Mouse (Mus musculus) forebrain, embryonic 15.5 days (tissue): ENCODE measurements around the gene Cables2. TPM values are rescaled to one million over a fixed set of nuclear protein-coding genes. Genes with fewer than 3 reads are reported as not detected.
A peak's percentile ranks its signal among the peaks of the same experiment; 100 is the strongest.

Source experiments
- ATAC-seq: fragments of 200-750 bp; cut with Nextera tagmentation; replicated peaks from 2 replicates; pipeline ENCODE4 v1.8.0; 2017; ENCODE audit warnings: mild to moderate bottlenecking, moderate TSS enrichment, moderate library complexity
- H3K27ac ChIP-seq: fragments of 300-500 bp; sonication (generic); replicated peaks from 2 replicates; pipeline ENCODE4 v1.5.1; 2015; ENCODE audit warnings: mild to moderate bottlenecking, inconsistent platforms
- H3K27me3 ChIP-seq: fragments of 300-500 bp; sonication (generic); 2 replicates; pipeline ENCODE4 v1.6.1; 2015; ENCODE audit warnings: inconsistent platforms
- H3K36me3 ChIP-seq: fragments of 300-500 bp; sonication (generic); 2 replicates; pipeline ENCODE4 v1.6.1; 2015; ENCODE audit warnings: mild to moderate bottlenecking, inconsistent platforms
- H3K4me1 ChIP-seq: fragments of 300-500 bp; sonication (generic); 2 replicates; pipeline ENCODE4 v1.6.1; 2015; ENCODE audit warnings: inconsistent platforms
- H3K4me2 ChIP-seq: fragments of 300-500 bp; sonication (generic); replicated peaks from 2 replicates; pipeline ENCODE4 v1.6.1; 2015; ENCODE audit warnings: mild to moderate bottlenecking, inconsistent platforms
- H3K4me3 ChIP-seq: fragments of 300-500 bp; sonication (generic); 2 replicates; pipeline ENCODE4 v1.5.1; 2015; ENCODE audit warnings: mild to moderate bottlenecking, inconsistent platforms
- H3K9ac ChIP-seq: fragments of 300-500 bp; sonication (generic); replicated peaks from 2 replicates; pipeline ENCODE4 v1.6.1; 2015; ENCODE audit warnings: mild to moderate bottlenecking, inconsistent platforms
- H3K9me3 ChIP-seq: fragments of 300-500 bp; sonication (generic); 2 replicates; pipeline ENCODE4 v1.6.1; 2016; ENCODE audit warnings: inconsistent platforms
- WGBS: fragments of 180-500 bp; shearing (Covaris S2); methylation state at CpG from one replicate; pipeline ENCODE4 v1.1.7; 2015; ENCODE audit warnings: mixed read lengths; 5-methylcytosine and 5-hydroxymethylcytosine counted together
- polyA plus RNA-seq: library from polyadenylated mRNA; unstranded; fragments of >200 nt; fragmentation: Nextera tagmentation; extraction: Ambion mirVana; gene quantifications from 2 replicates; pipeline ENCODE4 v1.2.1, GENCODE M21; 2015

The Cables2 gene
- polyA plus RNA-seq = 18.4 and 21.6 TPM in 2 replicates

DNA sequence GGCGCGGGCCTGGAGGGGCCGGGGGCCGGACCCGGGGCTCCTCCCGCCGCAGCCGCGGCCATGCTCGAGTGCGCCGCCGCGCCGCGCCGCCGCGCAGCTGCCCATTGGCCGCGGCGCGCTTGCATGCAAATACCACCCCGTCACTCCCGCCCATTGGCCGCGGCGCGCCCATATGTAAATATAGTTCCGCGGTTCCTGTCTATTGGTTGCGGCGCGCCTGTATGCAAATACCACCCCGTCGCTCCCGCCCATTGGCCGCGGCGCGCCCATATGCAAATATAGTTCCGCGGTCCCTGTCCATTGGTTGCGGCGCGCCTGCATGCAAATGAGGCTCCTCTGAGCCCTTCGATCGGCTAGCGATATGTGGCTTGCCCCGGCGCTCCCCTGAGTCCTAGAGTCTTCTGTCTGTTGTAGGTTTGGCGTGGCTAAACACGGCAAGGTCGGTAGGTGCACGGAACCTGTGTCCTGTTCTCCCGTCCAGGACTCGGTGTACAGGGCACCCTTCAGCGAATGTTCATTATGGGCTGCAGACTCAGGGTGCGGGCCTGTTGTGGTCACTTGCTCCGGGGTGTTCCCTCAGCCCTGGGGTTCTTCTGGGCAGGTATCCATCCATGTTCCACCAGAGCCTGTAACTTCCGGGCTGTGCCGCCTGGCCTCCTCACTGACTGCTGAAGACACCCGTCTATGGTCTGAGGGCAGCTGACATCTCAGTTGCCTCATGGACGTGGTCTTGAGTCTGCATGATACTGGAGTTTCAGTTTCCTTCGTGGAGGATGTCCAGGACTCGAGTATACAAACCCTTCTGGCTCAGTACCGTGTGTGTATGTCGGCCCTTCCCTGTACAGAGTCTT lies at the start of gene Cables2:
TSS of gene Cables2 (minus strand) at position 103 of the 851 bp plus-strand sequence.
- Histone ChIP-seq H3K36me3 (no peaks in the 10 kb centered on the region), H3K9me3 (no peaks in the 10 kb centered on the region), H3K27me3 (no peaks in the 10 kb centered on the region), H3K27ac (peak within 1 kb of the TSS; percentile 72), H3K4me2 (peak within 1 kb of the TSS; percentile 95), H3K4me1 (peaks cover 27% of the 10 kb centered on the region), H3K4me3 (peak within 1 kb of the TSS; percentile 95), H3K9ac (peak within 1 kb of the TSS; percentile 93)
- 8% methylated on average over 66 of the region's 68 CpGs for WGBS
- ATAC-seq = peak; percentile 96

DNA sequence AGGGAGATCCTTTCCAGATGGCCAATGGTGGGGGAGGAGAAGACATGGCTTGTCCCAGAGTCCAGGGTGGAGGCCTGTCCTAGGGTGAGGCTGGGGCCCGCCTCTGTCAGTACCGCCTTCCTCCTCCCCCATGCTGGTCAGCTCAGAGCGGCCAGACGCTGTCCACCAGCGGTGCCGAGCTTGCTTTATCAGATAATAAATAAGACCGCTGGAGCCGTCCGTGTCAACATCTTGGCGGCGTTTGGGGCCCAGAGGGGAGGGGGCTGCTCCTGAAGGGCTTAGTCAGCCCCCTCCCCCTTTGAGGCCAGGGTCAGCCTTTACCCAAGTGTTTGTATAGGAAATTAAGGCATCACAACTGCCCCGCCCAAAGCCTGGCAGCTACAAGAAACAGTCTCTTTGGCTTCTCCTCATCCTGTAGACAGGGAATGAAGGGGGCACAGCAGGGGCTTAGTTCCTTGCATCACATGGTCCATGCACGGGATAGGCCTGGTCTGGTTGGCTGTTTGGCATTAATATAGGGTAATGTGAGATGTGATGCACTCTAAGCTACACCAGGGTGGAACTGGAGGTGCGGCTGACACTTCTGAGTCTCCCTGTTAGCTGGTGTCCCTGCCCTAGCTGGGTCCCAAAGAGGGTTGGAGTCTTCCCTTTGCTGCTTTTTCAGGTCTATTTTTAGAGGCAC lies 49.5 kb upstream of the Cables2 start:
- no peak for ATAC-seq
- no peak overlapping the region for H3K27ac ChIP-seq
- no peak overlapping the region for H3K4me3 ChIP-seq
- H3K4me1 ChIP-seq = no peaks in the 10 kb centered on the region
- WGBS = 38% methylated on average over 13 of the region's 14 CpGs
- no peak overlapping the region for H3K9ac ChIP-seq
- no peak overlapping the region for H3K4me2 ChIP-seq
- no peaks in the 10 kb centered on the region for H3K9me3 ChIP-seq
- H3K36me3 ChIP-seq = no peaks in the 10 kb centered on the region
- H3K27me3 ChIP-seq = no peaks in the 10 kb centered on the region

DNA sequence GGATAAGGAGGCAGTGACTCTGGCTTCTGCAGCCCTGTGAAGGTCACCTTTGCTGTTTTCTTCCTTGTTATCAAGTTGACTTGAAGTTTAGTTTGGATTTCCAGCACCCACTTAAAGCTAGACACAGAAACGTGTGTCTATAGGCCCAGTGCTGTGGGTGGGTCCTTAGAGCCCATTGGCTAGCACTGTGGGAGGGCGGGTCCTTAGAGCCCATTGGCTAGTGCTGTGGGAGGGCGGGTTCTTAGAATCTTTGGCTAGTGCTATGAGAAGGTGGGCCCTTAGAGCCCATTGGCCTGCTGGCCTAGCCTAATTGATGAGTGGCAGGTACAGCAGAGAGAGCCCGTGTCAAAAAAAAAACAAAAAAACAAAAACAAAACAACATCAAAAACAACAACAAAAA lies 46.9 kb upstream of the Cables2 start:
- Histone ChIP-seq H3K4me2 (no peak overlapping the region), H3K4me1 (no peaks in the 10 kb centered on the region), H3K27ac (no peak overlapping the region), H3K9ac (no peak overlapping the region), H3K27me3 (no peaks in the 10 kb centered on the region), H3K9me3 (no peaks in the 10 kb centered on the region), H3K36me3 (no peaks in the 10 kb centered on the region), H3K4me3 (no peak overlapping the region)
- WGBS = 72% methylated on average over 4 of the region's 4 CpGs
- ATAC-seq = no peak

DNA sequence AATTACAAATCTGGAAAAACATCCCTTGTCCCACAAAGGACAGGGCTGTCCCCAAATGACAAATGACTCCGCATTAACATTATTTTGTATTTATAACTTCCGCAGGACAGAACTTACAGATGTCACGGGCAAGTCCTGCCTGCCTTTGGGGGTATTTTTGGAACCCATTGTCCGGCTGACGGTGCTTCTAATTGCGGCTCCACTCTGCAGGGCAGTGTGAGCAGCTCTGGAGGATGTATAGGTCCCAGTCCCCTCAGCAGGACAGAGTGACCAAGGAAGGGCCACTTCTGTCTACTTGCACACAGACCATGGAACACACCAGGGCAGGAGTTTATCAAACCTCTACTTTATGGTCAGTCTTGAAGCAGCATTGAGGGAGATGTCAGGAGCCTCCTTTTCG lies 44.3 kb upstream of the Cables2 start:
- Histone ChIP-seq H3K4me2 (no peak overlapping the region), H3K9ac (no peak overlapping the region), H3K27me3 (no peaks in the 10 kb centered on the region), H3K36me3 (no peaks in the 10 kb centered on the region), H3K4me3 (no peak overlapping the region), H3K27ac (no peak overlapping the region), H3K9me3 (no peaks in the 10 kb centered on the region), H3K4me1 (no peaks in the 10 kb centered on the region)
- ATAC-seq = no peak
- 75% methylated on average over 7 of the region's 7 CpGs for WGBS

DNA sequence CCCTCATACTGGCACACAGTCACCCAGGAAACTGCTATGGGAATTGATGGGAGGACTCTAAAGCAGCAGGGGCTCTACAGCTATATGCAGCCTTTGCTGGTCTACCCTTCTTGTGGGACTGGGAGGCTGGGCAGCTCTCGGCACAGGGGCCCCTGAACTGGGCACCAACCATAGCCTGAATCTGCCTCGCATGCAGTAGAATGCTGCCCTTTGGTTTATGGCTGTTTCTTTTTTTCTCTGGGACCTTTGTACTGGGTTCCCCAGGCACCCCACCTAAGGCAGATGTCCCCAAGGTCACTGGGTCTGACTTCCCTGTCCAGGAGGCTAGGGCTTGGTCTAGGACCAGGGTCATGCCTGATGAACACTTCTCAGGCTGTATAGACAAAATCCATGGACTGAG lies 41.0 kb upstream of the Cables2 start:
- no peak overlapping the region for H3K9ac ChIP-seq
- no peak overlapping the region for H3K27ac ChIP-seq
- H3K9me3 ChIP-seq = no peaks in the 10 kb centered on the region
- H3K4me3 ChIP-seq = no peak overlapping the region
- no peak for ATAC-seq
- 91% methylated on average over 2 of the region's 2 CpGs for WGBS
- H3K36me3 ChIP-seq = no peaks in the 10 kb centered on the region
- H3K4me2 ChIP-seq = no peak overlapping the region
- no peaks in the 10 kb centered on the region for H3K4me1 ChIP-seq
- no peaks in the 10 kb centered on the region for H3K27me3 ChIP-seq

DNA sequence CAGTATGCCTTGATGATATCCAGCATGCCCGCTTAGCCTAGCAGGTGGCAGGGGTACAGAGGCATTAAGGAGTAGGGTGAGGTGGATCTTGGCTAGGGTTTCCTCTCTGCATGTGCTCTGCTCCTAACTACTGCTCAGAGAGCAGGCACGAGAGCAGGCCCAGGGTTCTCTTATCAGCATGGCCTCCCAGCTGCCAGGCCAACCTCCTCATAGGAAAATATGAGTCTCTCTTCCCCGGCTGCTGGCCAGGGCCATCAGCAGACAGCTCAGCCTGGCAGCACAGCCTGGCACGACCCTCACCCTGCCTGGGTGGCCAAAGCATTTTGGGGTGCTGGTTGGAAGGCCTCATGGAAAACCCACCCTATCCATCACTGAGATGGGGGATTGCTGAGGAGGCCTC lies 37.9 kb upstream of the Cables2 start:
- Histone ChIP-seq H3K27me3 (no peaks in the 10 kb centered on the region), H3K36me3 (no peaks in the 10 kb centered on the region), H3K9ac (no peak overlapping the region), H3K4me2 (no peak overlapping the region), H3K4me1 (no peaks in the 10 kb centered on the region), H3K4me3 (no peak overlapping the region), H3K27ac (no peak overlapping the region), H3K9me3 (no peaks in the 10 kb centered on the region)
- WGBS = 84% methylated on average over 4 of the region's 4 CpGs
- no peak for ATAC-seq

DNA sequence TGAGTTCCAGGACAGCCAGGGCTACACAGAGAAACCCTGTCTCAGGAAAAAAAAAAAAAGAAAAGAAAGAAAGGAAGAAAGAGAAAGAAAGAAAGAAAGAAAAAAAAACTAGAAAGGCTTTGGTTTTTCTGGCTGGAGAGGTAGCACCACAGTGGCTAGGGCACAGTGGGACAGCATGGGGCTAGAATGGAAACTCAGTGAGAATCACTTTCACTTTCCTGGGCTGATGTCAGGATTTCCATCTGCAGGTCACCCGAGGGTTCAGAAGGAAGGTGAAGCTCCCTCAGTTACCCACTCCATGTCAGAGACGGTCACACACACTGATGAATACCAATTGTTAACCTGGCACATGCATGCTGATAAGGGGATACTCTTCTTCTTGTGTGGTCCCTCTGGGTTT lies 34.4 kb upstream of the Cables2 start:
- Histone ChIP-seq H3K4me2 (no peak overlapping the region), H3K27ac (no peak overlapping the region), H3K4me3 (no peak overlapping the region), H3K9me3 (no peaks in the 10 kb centered on the region), H3K36me3 (no peaks in the 10 kb centered on the region), H3K4me1 (no peaks in the 10 kb centered on the region), H3K27me3 (no peaks in the 10 kb centered on the region), H3K9ac (no peak overlapping the region)
- 65% methylated on average over 2 of the region's 2 CpGs for WGBS
- ATAC-seq = no peak

DNA sequence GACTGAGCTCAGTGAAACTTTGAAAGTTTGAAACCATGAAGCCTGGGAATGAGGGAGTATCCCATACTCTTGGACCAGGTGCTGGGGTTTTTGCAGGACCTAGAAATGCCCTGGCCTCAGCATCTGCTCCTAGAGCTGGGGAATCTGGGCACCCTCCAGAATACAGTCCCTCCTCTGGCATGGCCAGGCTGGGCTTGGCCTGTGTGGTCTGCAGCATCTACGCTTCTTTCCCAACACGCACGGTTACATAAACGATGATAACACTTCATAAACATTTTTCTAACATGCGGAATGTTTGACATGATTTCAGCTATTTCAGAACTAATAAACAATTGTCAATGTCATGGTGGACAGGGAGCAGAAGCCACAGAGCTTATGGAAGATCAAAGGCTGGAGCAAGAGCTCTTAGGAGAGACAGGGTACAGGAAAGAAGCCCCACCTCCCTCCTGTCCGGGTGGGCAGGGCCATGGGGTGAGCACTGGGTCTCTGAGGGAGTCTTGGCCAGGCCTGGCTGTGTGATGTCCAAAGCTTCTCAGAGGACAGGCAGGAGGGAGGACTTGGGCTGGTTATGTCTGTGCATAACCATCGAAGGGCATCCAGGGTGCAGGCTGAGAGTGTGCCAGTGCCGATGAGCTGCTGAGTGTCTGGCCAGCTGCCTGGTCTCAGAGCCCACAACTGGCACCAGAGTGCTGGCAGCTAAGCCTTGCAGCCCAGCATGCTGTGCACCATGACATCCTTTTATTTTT lies 33.3 kb upstream of the Cables2 start:
- no peak for ATAC-seq
- Histone ChIP-seq H3K4me3 (no peak overlapping the region), H3K4me1 (no peaks in the 10 kb centered on the region), H3K27me3 (no peaks in the 10 kb centered on the region), H3K27ac (no peak overlapping the region), H3K4me2 (no peak overlapping the region), H3K9me3 (no peaks in the 10 kb centered on the region), H3K9ac (no peak overlapping the region), H3K36me3 (no peaks in the 10 kb centered on the region)
- 89% methylated on average over 8 of the region's 8 CpGs for WGBS

DNA sequence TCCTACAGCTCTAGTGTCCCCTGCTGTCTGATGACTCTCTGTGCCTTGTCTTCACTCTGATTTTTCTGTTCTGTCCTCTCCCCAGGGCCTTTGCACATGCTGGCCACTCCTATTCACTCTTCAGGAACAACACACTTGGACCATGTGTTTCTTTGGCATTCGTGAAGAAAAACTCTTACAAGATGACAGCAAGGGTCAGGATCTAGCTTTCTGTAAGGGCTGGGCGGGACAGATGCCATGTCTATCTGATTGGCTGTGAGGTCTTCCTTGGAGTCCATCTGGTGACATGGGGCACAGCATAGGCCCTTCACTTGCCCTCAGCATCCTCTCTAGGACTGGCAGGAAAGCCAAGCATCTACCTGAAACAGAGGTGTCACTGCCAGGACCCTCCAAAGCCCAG lies 32.7 kb upstream of the Cables2 start:
- Histone ChIP-seq H3K36me3 (no peaks in the 10 kb centered on the region), H3K9ac (no peak overlapping the region), H3K4me2 (no peak overlapping the region), H3K27me3 (no peaks in the 10 kb centered on the region), H3K9me3 (no peaks in the 10 kb centered on the region), H3K4me1 (no peaks in the 10 kb centered on the region), H3K27ac (no peak overlapping the region), H3K4me3 (no peak overlapping the region)
- WGBS = 80% methylated on average over 2 of the region's 2 CpGs
- ATAC-seq = no peak

DNA sequence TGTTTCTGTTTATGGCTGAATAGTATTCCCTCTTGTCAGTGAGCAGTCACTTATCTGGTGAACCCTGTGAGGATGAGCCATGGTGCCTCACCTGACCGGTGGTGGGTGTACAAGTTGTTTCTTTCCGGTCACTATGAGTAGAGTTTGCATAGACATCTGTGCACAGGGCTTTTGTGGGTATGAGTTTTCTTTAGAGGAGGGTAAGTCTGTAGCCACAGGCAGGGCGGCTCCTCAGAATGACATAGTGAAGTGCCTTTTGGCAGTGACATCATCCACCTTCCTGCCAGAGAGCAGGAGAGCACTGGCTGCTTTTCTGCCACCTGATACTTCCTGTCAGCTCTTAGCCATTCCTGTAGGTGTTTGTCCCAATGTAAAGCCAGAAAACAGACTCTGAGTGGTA lies 32.2 kb upstream of the Cables2 start:
- Histone ChIP-seq H3K4me2 (no peak overlapping the region), H3K36me3 (no peaks in the 10 kb centered on the region), H3K4me1 (no peaks in the 10 kb centered on the region), H3K27ac (no peak overlapping the region), H3K9ac (no peak overlapping the region), H3K9me3 (no peaks in the 10 kb centered on the region), H3K4me3 (no peak overlapping the region), H3K27me3 (no peaks in the 10 kb centered on the region)
- 90% methylated on average over 3 of the region's 3 CpGs for WGBS
- no peak for ATAC-seq

DNA sequence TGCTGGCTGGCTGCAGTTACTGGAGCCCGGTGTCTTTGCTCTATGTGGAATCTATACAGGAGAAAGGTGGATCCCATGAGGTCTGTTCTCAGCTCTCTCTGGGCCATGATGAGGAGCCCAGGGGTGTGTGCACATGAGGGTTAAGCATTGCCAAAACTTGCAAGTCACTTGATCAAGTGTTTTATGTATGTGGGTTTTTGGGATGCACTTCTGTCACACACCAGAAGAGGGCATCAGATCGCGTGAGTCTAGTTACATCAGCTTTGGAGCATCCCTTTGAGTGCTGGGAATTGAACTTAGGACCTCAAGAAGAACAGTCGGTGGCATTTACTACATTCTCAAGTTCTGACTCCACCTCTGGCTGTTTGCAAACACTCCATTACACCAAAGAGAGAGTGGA lies 31.3 kb upstream of the Cables2 start:
- Histone ChIP-seq H3K27ac (no peak overlapping the region), H3K4me1 (no peaks in the 10 kb centered on the region), H3K9me3 (no peaks in the 10 kb centered on the region), H3K27me3 (no peaks in the 10 kb centered on the region), H3K9ac (no peak overlapping the region), H3K36me3 (no peaks in the 10 kb centered on the region), H3K4me2 (no peak overlapping the region), H3K4me3 (no peak overlapping the region)
- WGBS = 63% methylated on average over 4 of the region's 4 CpGs
- ATAC-seq = no peak

DNA sequence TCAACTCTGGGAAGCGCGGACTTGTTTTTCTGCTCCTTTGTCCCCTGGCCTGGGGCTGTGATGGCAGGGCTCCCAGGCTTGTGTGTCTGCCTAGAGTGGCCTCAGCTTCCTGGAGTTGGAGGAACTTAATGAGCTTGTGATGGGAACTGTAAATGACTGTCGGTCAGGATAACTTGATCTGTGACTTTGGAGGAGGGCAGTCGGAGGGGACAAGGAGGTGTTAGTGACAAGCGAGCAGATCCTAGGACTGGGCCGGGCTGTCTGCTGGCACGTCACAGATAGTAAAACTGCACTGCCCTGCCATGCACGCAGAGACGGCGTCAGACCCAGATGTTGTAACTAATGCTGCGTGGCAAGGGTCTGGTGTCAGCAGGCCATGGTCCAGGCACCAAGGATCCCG lies 30.2 kb upstream of the Cables2 start:
- Histone ChIP-seq H3K4me1 (no peaks in the 10 kb centered on the region), H3K4me2 (no peak overlapping the region), H3K27me3 (no peaks in the 10 kb centered on the region), H3K36me3 (no peaks in the 10 kb centered on the region), H3K9me3 (no peaks in the 10 kb centered on the region), H3K4me3 (no peak overlapping the region), H3K27ac (no peak overlapping the region), H3K9ac (no peak overlapping the region)
- ATAC-seq = no peak
- 92% methylated on average over 12 of the region's 12 CpGs for WGBS
